Mouse (Mus musculus) small intestine, adult 2 months (tissue): ENCODE results near the gene Fgf9. TPM values are rescaled to one million over a fixed set of nuclear protein-coding genes. Genes with fewer than 3 reads are reported as not detected.

Experiments
- H3K27ac ChIP-seq: fragments of 200-500 bp; 2 replicates; pipeline ENCODE4 v1.5.1; 2012; ENCODE audit warnings: low read depth, low read length, control low read depth, inconsistent platforms; ENCODE audit not compliant: insufficient read depth
- H3K27me3 ChIP-seq: fragments of 200-500 bp; 2 replicates; pipeline ENCODE4 v1.6.1; 2012; ENCODE audit warnings: mild to moderate bottlenecking, moderate library complexity, low read length, inconsistent platforms; ENCODE audit not compliant: control insufficient read depth, insufficient read depth
- H3K36me3 ChIP-seq: fragments of 200-500 bp; 2 replicates; pipeline ENCODE4 v1.6.1; 2012; ENCODE audit warnings: mild to moderate bottlenecking, low read length, control low read depth, inconsistent platforms; ENCODE audit not compliant: control insufficient read depth, insufficient read depth
- H3K4me1 ChIP-seq: fragments of 200-500 bp; 2 replicates; pipeline ENCODE4 v1.6.1; 2012; ENCODE audit warnings: low read length, inconsistent platforms, mixed read lengths; ENCODE audit not compliant: control insufficient read depth, insufficient read depth, insufficient read length
- H3K4me3 ChIP-seq: fragments of 200-500 bp; 2 replicates; pipeline ENCODE4 v1.5.1; 2012; ENCODE audit warnings: low read depth, mild to moderate bottlenecking, control low read depth, inconsistent platforms, low read length, moderate library complexity
- CTCF ChIP-seq: fragments of 200-500 bp; IDR thresholded peaks from 2 replicates; pipeline ENCODE4 v1.5.1; 2012; ENCODE audit warnings: low read depth, mild to moderate bottlenecking, control low read depth, inconsistent platforms, low read length, moderate library complexity, mixed read lengths; ENCODE audit not compliant: insufficient replicate concordance, insufficient read length; ENCODE audit errors: extremely low read depth
- POLR2A ChIP-seq: fragments of 200-500 bp; IDR thresholded peaks from 2 replicates; pipeline ENCODE4 v1.6.1; 2012; ENCODE audit warnings: low read depth, mild to moderate bottlenecking, control low read depth, inconsistent platforms, low read length, moderate library complexity
- WGBS: fragments of 180-500 bp; shearing (Covaris S2); methylation state at CpG from one replicate; pipeline ENCODE4 v1.1.7; 2018; 5-methylcytosine and 5-hydroxymethylcytosine counted together
- polyA plus RNA-seq: library from polyadenylated mRNA; depleted of rRNA; stranded (reverse); fragments of >200 nt; gene quantifications from 2 replicates; pipeline ENCODE4 v1.2.3, GENCODE M21; 2012

The Fgf9 gene
- polyA plus RNA-seq, 1 experiment: 0.62 TPM

GRCm38 (mm10) chr14:58112341-58112740, 42.0 kb downstream of the Fgf9 start:
- Histone ChIP-seq H3K27me3 (no peaks in the 10 kb centered on the region), H3K4me1 (no peaks in the 10 kb centered on the region), H3K4me3 (no peak overlapping the region), H3K27ac (no peak overlapping the region), H3K36me3 (0 out of 2 replicates have a peak, but pooled peaks cover 2% of the 10 kb centered on the region)
- 55% methylated on average over 3 of the region's 3 CpGs for WGBS
- TF ChIP-seq CTCF: no peak
- TF ChIP-seq POLR2A: no peak

- Histone ChIP-seq H3K4me1 (no peaks in the 10 kb centered on the region), H3K27ac (no peak overlapping the region), H3K27me3 (no peaks in the 10 kb centered on the region), H3K36me3 (0 out of 2 replicates have a peak, but pooled peaks cover 2% of the 10 kb centered on the region), H3K4me3 (no peak overlapping the region)
- no peak for TF ChIP-seq CTCF
- no peak for TF ChIP-seq POLR2A
- 56% methylated on average over 6 of the region's 6 CpGs for WGBS
These were observed 42.8 kb downstream of the Fgf9 start for GRCm38 (mm10) chr14:58113180-58113579.

- Histone ChIP-seq H3K36me3 (0 out of 2 replicates have a peak, but pooled peaks cover 2% of the 10 kb centered on the region), H3K27ac (no peak overlapping the region), H3K4me3 (no peak overlapping the region), H3K27me3 (no peaks in the 10 kb centered on the region; the same call in 1 of the 2 replicates), H3K4me1 (no peaks in the 10 kb centered on the region)
- no peak for TF ChIP-seq CTCF
- no peak for TF ChIP-seq POLR2A
- WGBS: 85% methylated on average over 2 of the region's 2 CpGs
These were observed 43.8 kb downstream of the Fgf9 start for GRCm38 (mm10) chr14:58114146-58114545.

GRCm38 (mm10) chr14:58124625-58125024, 54.3 kb downstream of the Fgf9 start:
- no peak for TF ChIP-seq POLR2A
- TF ChIP-seq CTCF: no peak
- Histone ChIP-seq H3K4me1 (no peaks in the 10 kb centered on the region), H3K36me3 (no peaks in the 10 kb centered on the region), H3K27ac (no peak overlapping the region), H3K27me3 (no peaks in the 10 kb centered on the region), H3K4me3 (no peak overlapping the region)

GRCm38 (mm10) chr14:58126508-58126907, 56.2 kb downstream of the Fgf9 start:
- H3K36me3 ChIP-seq: no peaks in the 10 kb centered on the region
- no peak overlapping the region for H3K4me3 ChIP-seq
- no peaks in the 10 kb centered on the region for H3K4me1 ChIP-seq
- TF ChIP-seq POLR2A (no peak), CTCF (no peak)
- 77% methylated on average over 10 of the region's 10 CpGs for WGBS
- H3K27ac ChIP-seq: no peak overlapping the region
- no peaks in the 10 kb centered on the region for H3K27me3 ChIP-seq

- Histone ChIP-seq H3K27ac (no peak overlapping the region), H3K4me3 (no peak overlapping the region), H3K27me3 (no peaks in the 10 kb centered on the region), H3K36me3 (no peaks in the 10 kb centered on the region), H3K4me1 (no peaks in the 10 kb centered on the region)
- no peak for TF ChIP-seq CTCF
- TF ChIP-seq POLR2A: no peak
- WGBS: 82% methylated on average over 1 of the region's 1 CpGs
These were observed 69.2 kb downstream of the Fgf9 start for GRCm38 (mm10) chr14:58139506-58140055.

GRCm38 (mm10) chr14:58149637-58150470, 79.5 kb downstream of the Fgf9 start:
- Histone ChIP-seq H3K36me3 (no peaks in the 10 kb centered on the region), H3K27ac (no peak overlapping the region), H3K27me3 (no peaks in the 10 kb centered on the region), H3K4me1 (no peaks in the 10 kb centered on the region; the same call in 1 of the 2 replicates), H3K4me3 (no peak overlapping the region)
- TF ChIP-seq CTCF (no peak), POLR2A (no peak)
- 87% methylated on average over 23 of the region's 23 CpGs for WGBS
